Mouse (Mus musculus): ENCODE measurements at regions not wholly inside any gene's neighbourhood (a gene's known extent, or its start where the extent isn't known, plus 50 kb on each side); places are given as distances from the start of the nearest gene placed in this dataset.

GRCm38 (mm10) chr10:95124476-95124875 lies 179.8 kb upstream of the Plxnc1 start:
- Histone ChIP-seq H3K36me3 (no peaks in the 10 kb centered on the region), H3K9ac (replicated peaks) (no peak overlapping the region), H3K4me1 (replicated peaks) (no peaks in the 10 kb centered on the region), H3K4me3 (replicated peaks) (no peak overlapping the region), H3K9me3 (no peaks in the 10 kb centered on the region), H3K27ac (no peak overlapping the region), H3K4me2 (replicated peaks) (no peak overlapping the region), H3K27me3 (no peaks in the 10 kb centered on the region)
- WGBS: 96% methylated on average over 2 of the region's 2 CpGs
- ATAC-seq: no peak

GRCm38 (mm10) chr10:95120007-95120406 lies 175.4 kb upstream of the Plxnc1 start:
- ATAC-seq: no peak
- no peak overlapping the region for H3K4me3 ChIP-seq (replicated peaks)
- no peaks in the 10 kb centered on the region for H3K27me3 ChIP-seq
- no peak overlapping the region for H3K9ac ChIP-seq (replicated peaks)
- H3K27ac ChIP-seq: no peak overlapping the region
- H3K36me3 ChIP-seq: no peaks in the 10 kb centered on the region
- 0 out of 2 replicates have a peak, but pooled peaks cover 6% of the 10 kb centered on the region for H3K4me1 ChIP-seq (replicated peaks)
- H3K4me2 ChIP-seq (replicated peaks): no peak overlapping the region
- no peaks in the 10 kb centered on the region for H3K9me3 ChIP-seq
- WGBS: 79% methylated on average over 4 of the region's 4 CpGs

GRCm38 (mm10) chr10:95118786-95119351 lies 174.2 kb upstream of the Plxnc1 start:
- 72% methylated on average over 8 of the region's 8 CpGs for WGBS
- no peak overlapping the region for H3K4me2 ChIP-seq (replicated peaks)
- H3K9me3 ChIP-seq: no peaks in the 10 kb centered on the region
- H3K27me3 ChIP-seq: no peaks in the 10 kb centered on the region
- H3K4me1 ChIP-seq (replicated peaks): 0 out of 2 replicates have a peak, but pooled peaks cover 6% of the 10 kb centered on the region
- no peak overlapping the region for H3K27ac ChIP-seq
- H3K36me3 ChIP-seq: no peaks in the 10 kb centered on the region
- no peak for ATAC-seq
- no peak overlapping the region for H3K9ac ChIP-seq (replicated peaks)
- H3K4me3 ChIP-seq (replicated peaks): no peak overlapping the region

DNA sequence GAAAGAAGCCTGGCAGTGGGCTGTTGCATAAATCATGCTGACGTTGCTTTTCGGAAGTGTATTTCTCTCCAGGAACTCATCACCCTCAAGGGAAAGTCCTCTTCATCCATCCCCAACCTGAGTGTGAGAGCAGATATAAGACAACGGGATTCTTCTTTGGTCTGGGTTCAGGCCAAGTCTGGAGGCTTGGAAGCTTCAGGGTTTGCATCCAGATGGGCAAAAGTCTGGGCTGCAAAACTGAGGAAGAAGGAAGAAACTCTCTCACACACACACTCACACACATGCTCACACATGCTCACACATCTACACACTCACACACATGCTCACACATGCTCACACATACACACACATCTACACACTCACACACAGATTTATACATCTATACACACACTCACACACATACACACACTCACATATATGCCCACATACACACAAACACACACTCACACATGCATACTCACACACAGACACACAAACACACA lies 173.1 kb upstream of the Plxnc1 start:
- Histone ChIP-seq H3K36me3 (no peaks in the 10 kb centered on the region), H3K9ac (replicated peaks) (no peak overlapping the region), H3K4me2 (replicated peaks) (no peak overlapping the region), H3K4me1 (replicated peaks) (0 out of 2 replicates have a peak, but pooled peaks cover 6% of the 10 kb centered on the region), H3K4me3 (replicated peaks) (no peak overlapping the region), H3K27ac (no peak overlapping the region), H3K9me3 (no peaks in the 10 kb centered on the region), H3K27me3 (no peaks in the 10 kb centered on the region)
- 84% methylated on average over 3 of the region's 3 CpGs for whole genome bisulfite sequencing
- no peak for ATAC-seq

- WGBS: 82% methylated on average over 6 of the region's 6 CpGs
- H3K4me1 ChIP-seq (replicated peaks): 0 out of 2 replicates have a peak, but pooled peaks cover 6% of the 10 kb centered on the region
- no peaks in the 10 kb centered on the region for H3K36me3 ChIP-seq
- H3K4me3 ChIP-seq (replicated peaks): no peak overlapping the region
- no peaks in the 10 kb centered on the region for H3K27me3 ChIP-seq
- no peaks in the 10 kb centered on the region for H3K9me3 ChIP-seq
- no peak for ATAC-seq
- H3K4me2 ChIP-seq (replicated peaks): no peak overlapping the region
- no peak overlapping the region for H3K9ac ChIP-seq (replicated peaks)
- H3K27ac ChIP-seq: no peak overlapping the region
Observed at GRCm38 (mm10) chr10:95117041-95117730, 172.6 kb upstream of the Plxnc1 start.

- Histone ChIP-seq H3K9me3 (no peaks in the 10 kb centered on the region), H3K9ac (replicated peaks) (no peak overlapping the region), H3K4me3 (replicated peaks) (no peak overlapping the region), H3K36me3 (no peaks in the 10 kb centered on the region), H3K4me2 (replicated peaks) (no peak overlapping the region), H3K4me1 (replicated peaks) (0 out of 2 replicates have a peak, but pooled peaks cover 6% of the 10 kb centered on the region), H3K27me3 (no peaks in the 10 kb centered on the region), H3K27ac (no peak overlapping the region)
- WGBS: 72% methylated on average over 3 of the region's 3 CpGs
- ATAC-seq: no peak
Observed at GRCm38 (mm10) chr10:95116579-95117011, 172.0 kb upstream of the Plxnc1 start.

DNA sequence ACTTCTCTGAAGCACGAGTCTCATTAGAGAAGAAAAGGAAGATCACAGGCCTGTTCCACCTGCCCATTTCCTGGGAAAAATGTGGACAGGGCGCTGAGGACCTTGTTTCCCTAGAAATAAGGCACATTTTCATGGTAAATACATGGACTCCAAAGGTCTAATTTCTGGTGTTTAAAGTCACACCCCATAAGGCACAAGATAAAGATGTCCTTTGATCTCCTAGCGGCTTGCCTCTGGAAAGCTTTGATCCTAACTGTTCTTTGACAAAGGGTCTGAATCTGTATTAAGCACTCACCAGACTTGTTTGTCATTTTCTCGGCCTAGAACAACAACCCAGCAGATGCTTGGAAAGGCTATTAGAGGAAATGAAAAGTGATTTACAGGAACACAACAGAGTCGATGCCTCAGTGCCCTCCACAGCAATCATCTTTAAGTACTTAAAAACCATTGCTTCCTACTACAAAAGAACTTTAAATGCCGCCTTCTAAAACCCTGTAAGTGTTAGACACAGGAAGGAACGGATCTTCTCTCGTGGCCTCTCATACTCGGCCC lies 168.3 kb upstream of the Plxnc1 start:
- WGBS: 32% methylated on average over 9 of the region's 9 CpGs

GRCm38 (mm10) chr10:95112231-95112774 lies 167.7 kb upstream of the Plxnc1 start:
- H3K27me3 ChIP-seq: no peaks in the 10 kb centered on the region
- 68% methylated on average over 14 of the region's 14 CpGs for WGBS
- H3K4me1 ChIP-seq (replicated peaks): peaks cover 7% of the 10 kb centered on the region

More for the DNA sequence above, 168.3 kb upstream of the Plxnc1 start:
- no peak for ATAC-seq
- Histone ChIP-seq H3K9me3 (no peaks in the 10 kb centered on the region), H3K4me3 (replicated peaks) (no peak overlapping the region), H3K36me3 (no peaks in the 10 kb centered on the region), H3K4me2 (replicated peaks) (no peak overlapping the region), H3K27ac (no peak overlapping the region), H3K9ac (replicated peaks) (no peak overlapping the region), H3K4me1 (replicated peaks) (peaks cover 1% of the 10 kb centered on the region), H3K27me3 (no peaks in the 10 kb centered on the region)

DNA sequence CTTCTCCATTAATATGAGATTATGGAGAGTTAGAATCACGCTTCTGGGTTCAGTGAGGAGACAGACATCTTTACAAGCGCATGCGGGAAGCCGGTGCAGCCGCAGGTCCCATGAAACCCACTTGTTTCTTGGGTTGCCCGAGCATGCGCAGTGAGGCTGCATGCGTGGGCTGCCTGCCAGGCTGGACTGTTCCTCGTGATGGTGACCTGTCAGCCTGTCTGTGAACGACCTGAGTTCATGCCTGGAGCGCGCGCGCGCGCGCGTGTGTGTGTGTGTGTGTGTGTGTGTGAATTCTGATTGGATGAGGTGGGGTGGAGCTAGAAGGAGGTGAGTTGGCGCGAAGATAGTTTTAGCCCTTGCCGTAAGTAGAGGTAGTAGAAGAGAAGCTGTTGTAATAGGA lies 166.2 kb upstream of the Plxnc1 start:
- no peaks in the 10 kb centered on the region for H3K36me3 ChIP-seq
- H3K4me3 ChIP-seq (replicated peaks): no peak overlapping the region
- H3K4me1 ChIP-seq (replicated peaks): peaks cover 11% of the 10 kb centered on the region
- WGBS: 89% methylated on average over 21 of the region's 21 CpGs
- ATAC-seq: no peak
- no peaks in the 10 kb centered on the region for H3K9me3 ChIP-seq
- H3K4me2 ChIP-seq (replicated peaks): no peak overlapping the region
- H3K27ac ChIP-seq: no peak overlapping the region
- H3K27me3 ChIP-seq: no peaks in the 10 kb centered on the region
- H3K9ac ChIP-seq (replicated peaks): no peak overlapping the region

More at GRCm38 (mm10) chr10:95112231-95112774, 167.7 kb upstream of the Plxnc1 start:
- H3K9me3 ChIP-seq: no peaks in the 10 kb centered on the region
- H3K4me3 ChIP-seq (replicated peaks): no peak overlapping the region
- no peak overlapping the region for H3K9ac ChIP-seq (replicated peaks)
- no peaks in the 10 kb centered on the region for H3K36me3 ChIP-seq
- H3K27ac ChIP-seq: no peak overlapping the region
- no peak overlapping the region for H3K4me2 ChIP-seq (replicated peaks)
- peak; percentile 34; the same call in 1 of the 2 replicates for ATAC-seq

DNA sequence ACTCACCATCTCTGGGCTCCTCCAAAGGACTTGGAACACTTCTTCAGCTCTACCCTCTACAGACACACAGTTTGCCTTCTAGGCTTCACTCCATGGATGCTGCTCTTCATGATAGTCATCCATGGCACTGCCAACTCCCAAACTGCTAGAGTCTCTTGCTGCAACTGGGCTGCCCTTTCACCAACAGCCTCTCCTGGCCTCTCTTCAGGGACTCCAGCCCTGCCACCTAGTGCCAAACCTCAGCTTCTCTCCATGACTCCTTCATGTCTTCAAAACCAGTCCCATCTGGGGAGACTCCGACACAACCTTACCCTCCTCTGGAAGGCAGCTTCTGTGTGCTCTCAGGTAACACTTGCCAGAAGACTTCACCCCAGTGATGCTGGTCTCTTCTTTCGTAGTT lies 164.9 kb upstream of the Plxnc1 start:
- H3K9ac ChIP-seq (replicated peaks): no peak overlapping the region
- no peak overlapping the region for H3K4me3 ChIP-seq (replicated peaks)
- WGBS: 98% methylated on average over 2 of the region's 2 CpGs
- no peaks in the 10 kb centered on the region for H3K36me3 ChIP-seq
- peaks cover 11% of the 10 kb centered on the region for H3K4me1 ChIP-seq (replicated peaks)
- no peak overlapping the region for H3K4me2 ChIP-seq (replicated peaks)
- no peaks in the 10 kb centered on the region for H3K27me3 ChIP-seq
- ATAC-seq: no peak
- H3K9me3 ChIP-seq: no peaks in the 10 kb centered on the region
- no peak overlapping the region for H3K27ac ChIP-seq

DNA sequence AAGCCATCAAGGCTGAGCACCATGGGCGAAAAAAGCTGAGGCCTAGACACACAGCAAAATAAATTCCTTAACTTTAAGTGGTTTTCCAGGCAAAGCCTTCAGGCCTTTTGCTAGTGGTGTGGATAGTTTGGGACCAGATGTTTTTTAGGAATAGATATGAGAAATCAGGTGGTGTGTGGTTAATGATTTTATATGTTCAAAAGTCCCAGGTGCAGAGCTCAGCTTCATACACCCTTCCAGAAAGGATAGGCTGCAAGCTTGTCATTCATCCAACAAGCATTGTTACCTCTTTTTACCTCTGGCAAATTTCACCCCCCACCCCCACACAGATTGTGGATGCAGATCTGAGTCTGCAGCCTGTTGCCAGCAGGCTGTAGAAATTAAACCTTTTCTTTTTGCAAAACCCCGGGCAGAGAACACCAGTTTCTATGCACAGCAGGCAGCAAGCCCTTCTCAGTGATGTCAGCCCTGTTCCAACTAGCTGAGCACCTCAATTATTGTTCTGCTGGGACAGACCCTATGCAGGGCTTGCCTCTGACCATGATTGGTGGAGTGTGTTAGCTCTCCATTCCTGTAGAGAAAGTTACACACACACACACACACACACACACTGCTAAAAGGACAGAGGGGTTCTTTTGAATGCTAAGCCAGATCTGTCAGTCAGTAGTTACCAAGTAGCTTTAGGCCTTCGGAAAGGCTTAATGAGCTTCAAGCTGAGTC lies 163.1 kb upstream of the Plxnc1 start:
- H3K36me3 ChIP-seq: no peaks in the 10 kb centered on the region
- no peak overlapping the region for H3K4me3 ChIP-seq (replicated peaks)
- H3K9me3 ChIP-seq: no peaks in the 10 kb centered on the region
- H3K27me3 ChIP-seq: no peaks in the 10 kb centered on the region
- H3K27ac ChIP-seq: no peak overlapping the region
- peaks cover 11% of the 10 kb centered on the region for H3K4me1 ChIP-seq (replicated peaks)
- WGBS: 20% methylated on average over 3 of the region's 3 CpGs
- no peak for ATAC-seq
- no peak overlapping the region for H3K4me2 ChIP-seq (replicated peaks)
- no peak overlapping the region for H3K9ac ChIP-seq (replicated peaks)

DNA sequence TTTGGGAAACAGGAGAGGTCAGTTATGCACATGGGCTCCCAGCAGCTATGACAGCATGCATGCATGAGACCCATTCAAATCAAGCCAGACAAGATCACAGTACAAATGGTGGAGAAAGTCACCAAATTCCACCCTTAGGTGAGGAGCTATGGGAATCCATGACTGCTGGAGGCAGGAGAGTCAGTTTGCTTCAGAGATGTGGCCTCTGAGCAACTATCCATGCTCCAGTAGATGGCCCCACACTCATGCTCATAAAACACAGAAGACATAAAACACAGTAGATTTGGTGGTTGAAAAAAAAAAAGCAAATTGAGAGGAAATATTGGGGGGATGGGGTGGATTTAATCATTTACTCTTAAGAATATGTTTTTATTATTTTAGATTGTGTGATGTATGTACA lies 159.2 kb upstream of the Plxnc1 start:
- no peak for ATAC-seq
- H3K9me3 ChIP-seq: no peaks in the 10 kb centered on the region

More for the DNA sequence above, 159.2 kb upstream of the Plxnc1 start:
- peaks cover 11% of the 10 kb centered on the region for H3K4me1 ChIP-seq (replicated peaks)
- H3K4me3 ChIP-seq (replicated peaks): no peak overlapping the region
- H3K27ac ChIP-seq: no peak overlapping the region
- no peak overlapping the region for H3K9ac ChIP-seq (replicated peaks)
- H3K36me3 ChIP-seq: no peaks in the 10 kb centered on the region
- H3K4me2 ChIP-seq (replicated peaks): no peak overlapping the region
- H3K27me3 ChIP-seq: no peaks in the 10 kb centered on the region
